Mouse (Mus musculus) G1E (cell line): ENCODE measurements around the gene Folr1.

Source experiments
- CTCF ChIP-seq: IDR thresholded peaks from 2 replicates; pipeline ENCODE4 v1.5.1; 2012; ENCODE audit warnings: low read depth, low read length, inconsistent platforms, mixed read lengths
- GATA1 ChIP-seq: IDR thresholded peaks from 2 replicates; pipeline ENCODE4 v1.6.1; 2012; ENCODE audit warnings: borderline replicate concordance, low read length, inconsistent platforms, mixed read lengths
- GATA2 ChIP-seq: IDR thresholded peaks from 2 replicates; pipeline ENCODE4 v1.6.1; 2012; ENCODE audit warnings: low read depth, low read length, inconsistent platforms, borderline replicate concordance
- TAL1 ChIP-seq: conservative IDR thresholded peaks from 2 replicates; pipeline ENCODE4 v1.6.1; 2012; ENCODE audit warnings: low read depth, low read length, inconsistent platforms, mixed read lengths

DNA sequence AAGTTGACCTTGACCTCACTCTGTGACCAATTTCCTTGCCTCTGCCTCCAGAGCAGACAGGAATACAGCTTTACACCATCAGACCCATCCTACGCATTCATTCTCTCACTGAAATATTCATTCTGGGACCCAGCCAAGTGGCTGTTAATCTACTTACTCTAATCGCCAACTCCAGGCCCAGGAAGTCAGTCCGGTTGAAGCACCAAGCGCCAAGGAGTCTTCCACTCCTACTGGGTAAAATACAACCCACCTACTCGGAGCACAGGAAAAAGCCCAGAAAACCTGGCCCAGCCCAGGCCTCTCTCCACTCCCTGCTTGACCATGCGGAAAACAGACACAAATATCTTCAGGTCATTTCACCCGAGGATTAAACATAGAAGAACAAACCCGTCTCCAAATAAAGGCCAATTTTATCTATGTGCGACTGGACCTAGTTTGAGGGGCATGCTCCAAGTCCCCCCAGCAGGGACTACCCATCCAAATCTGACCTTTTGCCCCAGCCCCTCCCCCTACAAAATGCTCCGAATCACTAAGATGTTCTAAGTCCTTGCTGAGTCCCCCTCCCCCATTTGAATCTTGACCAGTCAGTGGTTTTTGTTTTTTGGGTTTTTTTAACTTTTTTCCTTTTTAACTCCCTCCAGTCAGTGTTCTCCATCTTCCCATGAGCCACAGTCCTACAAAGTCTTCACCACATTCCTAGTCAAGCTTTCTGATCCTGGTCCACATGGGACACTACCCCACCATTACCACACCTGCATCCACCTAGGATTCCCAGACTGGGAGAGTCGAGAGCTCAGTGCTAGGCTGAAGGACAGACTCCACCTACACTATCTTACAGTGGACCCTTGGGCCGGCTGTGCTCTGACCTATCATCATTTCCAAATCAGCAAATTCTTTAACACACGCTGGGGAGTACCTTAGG lies 2.1 kb downstream of the Folr1 start:
- TF ChIP-seq CTCF (no peak), GATA1 (no peak), GATA2 (no peak), TAL1 (no peak)
